Mouse (Mus musculus) induced T-regulatory cell, adult 2 months (primary cell): ENCODE measurements around the gene Mfsd4b1.
A peak's percentile ranks its signal among the peaks of the same experiment; 100 is the strongest.
"Not testable (repeated sequence)": the region's sequence is repeated elsewhere in the genome, so short reads cannot be mapped to it uniquely, and the experiment has no call there.

ENCODE experiments used
- DNase-seq: peaks from one replicate; pipeline ENCODE4 v3.0.0-alpha.2; 2012; ENCODE audit warnings: low read depth

The Mfsd4b1 gene

GRCm38 (mm10) chr10:40032897-40033296 lies 7.8 kb upstream of the Mfsd4b1 start:
- DNase-seq: no peak

GRCm38 (mm10) chr10:40030716-40031115 lies 5.6 kb upstream of the Mfsd4b1 start:
- DNase-seq: no peak

- DNase-seq: no peak
Measured at GRCm38 (mm10) chr10:40029610-40030009, 4.5 kb upstream of the Mfsd4b1 start.

GRCm38 (mm10) chr10:40028091-40028490 lies 3.0 kb upstream of the Mfsd4b1 start:
- DNase-seq: no peak

GRCm38 (mm10) chr10:40026546-40026945 lies 1.5 kb upstream of the Mfsd4b1 start:
- DNase-seq: no peak

- DNase-seq: no peak
Measured at GRCm38 (mm10) chr10:40025560-40025959, 492 bp upstream of the Mfsd4b1 start.

GRCm38 (mm10) chr10:40020401-40020800 lies 4.7 kb downstream of the Mfsd4b1 start:
- no peak for DNase-seq

- DNase-seq: no peak
Measured at GRCm38 (mm10) chr10:40019492-40019891, 5.6 kb downstream of the Mfsd4b1 start.

- no peak for DNase-seq
Measured at GRCm38 (mm10) chr10:40018261-40018860, 6.7 kb downstream of the Mfsd4b1 start.

GRCm38 (mm10) chr10:40009591-40009990 lies 15.5 kb downstream of the Mfsd4b1 start:
- no peak for DNase-seq

GRCm38 (mm10) chr10:40008847-40009246 lies 16.2 kb downstream of the Mfsd4b1 start:
- not testable (repeated sequence) for DNase-seq

- DNase-seq: no peak
Measured at GRCm38 (mm10) chr10:40007953-40008352, 17.1 kb downstream of the Mfsd4b1 start.

- no peak for DNase-seq
Measured at GRCm38 (mm10) chr10:40006963-40007362, 18.1 kb downstream of the Mfsd4b1 start.

- no peak for DNase-seq
Measured at GRCm38 (mm10) chr10:40000746-40001145, 24.3 kb downstream of the Mfsd4b1 start.

GRCm38 (mm10) chr10:39991155-39991554 lies 33.9 kb downstream of the Mfsd4b1 start:
- DNase-seq: peak; percentile 85

- DNase-seq: no peak
Measured at GRCm38 (mm10) chr10:39986466-39986865, 38.6 kb downstream of the Mfsd4b1 start, which contains the start of gene Mfsd4b5. TSS of gene Mfsd4b5 (minus strand) at chr10:39986646.

GRCm38 (mm10) chr10:39982604-39983003 lies 42.5 kb downstream of the Mfsd4b1 start:
- DNase-seq: no peak

GRCm38 (mm10) chr10:39978231-39978630 lies 46.8 kb downstream of the Mfsd4b1 start:
- no peak for DNase-seq

GRCm38 (mm10) chr10:39977346-39977745 lies 47.7 kb downstream of the Mfsd4b1 start:
- DNase-seq: no peak

- DNase-seq: no peak
Measured at GRCm38 (mm10) chr10:39975771-39976170, 49.3 kb downstream of the Mfsd4b1 start.

- DNase-seq: peak; percentile 26
Measured at GRCm38 (mm10) chr10:39974982-39975381, 50.1 kb downstream of the Mfsd4b1 start.

- DNase-seq: no peak
Measured at GRCm38 (mm10) chr10:39967512-39967911, 57.6 kb downstream of the Mfsd4b1 start.

- DNase-seq: no peak
Measured at GRCm38 (mm10) chr10:39961906-39962305, 63.2 kb downstream of the Mfsd4b1 start.

- no peak for DNase-seq
Measured at GRCm38 (mm10) chr10:39960441-39960822, 64.6 kb downstream of the Mfsd4b1 start.
